Mouse (Mus musculus) neural tube, embryonic 15.5 days (tissue): ENCODE data around the gene Skiv2l. TPM values are rescaled to one million over a fixed set of nuclear protein-coding genes. Genes with fewer than 3 reads are reported as not detected.
A peak's percentile ranks its signal among the peaks of the same experiment; 100 is the strongest.

Experiments used
- ATAC-seq: fragments of 200-750 bp; cut with Nextera tagmentation; 2 replicates; pipeline ENCODE4 v1.8.0; 2017; ENCODE audit warnings: mild to moderate bottlenecking, moderate TSS enrichment, moderate library complexity; ENCODE audit not compliant: low FRiP score
- H3K27ac ChIP-seq: fragments of 300-500 bp; sonication (generic); replicated peaks from 2 replicates; pipeline ENCODE4 v1.5.1; 2015; ENCODE audit warnings: mild to moderate bottlenecking, inconsistent platforms
- H3K27me3 ChIP-seq: fragments of 300-500 bp; sonication (generic); replicated peaks from 2 replicates; pipeline ENCODE4 v1.6.1; 2015; ENCODE audit warnings: inconsistent platforms
- H3K36me3 ChIP-seq: fragments of 300-500 bp; sonication (generic); 2 replicates; pipeline ENCODE4 v1.6.1; 2015; ENCODE audit warnings: inconsistent platforms
- H3K4me1 ChIP-seq: fragments of 300-500 bp; sonication (generic); 2 replicates; pipeline ENCODE4 v1.6.1; 2015; ENCODE audit warnings: inconsistent platforms
- H3K4me2 ChIP-seq: fragments of 300-500 bp; sonication (generic); 2 replicates; pipeline ENCODE4 v1.6.1; 2015; ENCODE audit warnings: inconsistent platforms, mild to moderate bottlenecking, moderate library complexity
- H3K4me3 ChIP-seq: fragments of 300-500 bp; sonication (generic); replicated peaks from 2 replicates; pipeline ENCODE4 v1.5.1; 2015; ENCODE audit warnings: mild to moderate bottlenecking, inconsistent platforms
- H3K9ac ChIP-seq: fragments of 300-500 bp; sonication (generic); replicated peaks from 2 replicates; pipeline ENCODE4 v1.6.1; 2015; ENCODE audit warnings: mild to moderate bottlenecking, inconsistent platforms
- H3K9me3 ChIP-seq: fragments of 300-500 bp; sonication (generic); replicated peaks from 2 replicates; pipeline ENCODE4 v1.6.1; 2016; ENCODE audit warnings: inconsistent platforms
- WGBS: fragments of 180-500 bp; shearing (Covaris S2); methylation state at CpG from one replicate; pipeline ENCODE4 v1.1.7; 2015; ENCODE audit warnings: mixed read lengths; 5-methylcytosine and 5-hydroxymethylcytosine counted together
- polyA plus RNA-seq: library from polyadenylated mRNA; unstranded; fragments of >200 nt; fragmentation: Nextera tagmentation; extraction: Ambion mirVana; gene quantifications from 2 replicates; pipeline ENCODE4 v1.2.1, GENCODE M21; 2015

Gene Skiv2l
- polyA plus RNA-seq, 1 experiment from 2014 or later: 57.4 TPM

GRCm38 (mm10) chr17:34891377-34891776 lies 41.4 kb upstream of the Skiv2l start:
- no peak overlapping the region for H3K4me3 ChIP-seq
- no peaks in the 10 kb centered on the region for H3K9me3 ChIP-seq
- no peak overlapping the region for H3K4me2 ChIP-seq
- whole genome bisulfite sequencing: 97% methylated on average over 2 of the region's 2 CpGs
- no peak overlapping the region for H3K27ac ChIP-seq
- H3K36me3 ChIP-seq: no peaks in the 10 kb centered on the region
- ATAC-seq: no peak
- peaks cover 18% of the 10 kb centered on the region for H3K4me1 ChIP-seq
- no peak overlapping the region for H3K9ac ChIP-seq
- no peaks in the 10 kb centered on the region for H3K27me3 ChIP-seq

GRCm38 (mm10) chr17:34890074-34890743 lies 40.2 kb upstream of the Skiv2l start:
- 87% methylated on average over 12 of the region's 12 CpGs for WGBS
- no peak overlapping the region for H3K4me3 ChIP-seq
- H3K9ac ChIP-seq: no peak overlapping the region
- no peaks in the 10 kb centered on the region for H3K9me3 ChIP-seq
- no peak for ATAC-seq
- H3K27ac ChIP-seq: no peak overlapping the region
- peaks cover 7% of the 10 kb centered on the region for H3K4me1 ChIP-seq
- H3K4me2 ChIP-seq: no peak overlapping the region
- H3K27me3 ChIP-seq: no peaks in the 10 kb centered on the region
- no peaks in the 10 kb centered on the region for H3K36me3 ChIP-seq

GRCm38 (mm10) chr17:34887942-34888341 lies 37.9 kb upstream of the Skiv2l start:
- no peak overlapping the region for H3K9ac ChIP-seq
- H3K27ac ChIP-seq: no peak overlapping the region
- no peak for ATAC-seq
- H3K4me3 ChIP-seq: no peak overlapping the region
- H3K9me3 ChIP-seq: no peaks in the 10 kb centered on the region
- 90% methylated on average over 5 of the region's 5 CpGs for WGBS
- H3K27me3 ChIP-seq: no peaks in the 10 kb centered on the region
- H3K4me2 ChIP-seq: no peak overlapping the region
- H3K4me1 ChIP-seq: no peaks in the 10 kb centered on the region
- H3K36me3 ChIP-seq: no peaks in the 10 kb centered on the region

GRCm38 (mm10) chr17:34885615-34886014 lies 35.6 kb upstream of the Skiv2l start:
- H3K4me3 ChIP-seq: no peak overlapping the region
- no peak for ATAC-seq
- peaks cover 8% of the 10 kb centered on the region; the same call in 1 of the 2 replicates for H3K27me3 ChIP-seq

DNA sequence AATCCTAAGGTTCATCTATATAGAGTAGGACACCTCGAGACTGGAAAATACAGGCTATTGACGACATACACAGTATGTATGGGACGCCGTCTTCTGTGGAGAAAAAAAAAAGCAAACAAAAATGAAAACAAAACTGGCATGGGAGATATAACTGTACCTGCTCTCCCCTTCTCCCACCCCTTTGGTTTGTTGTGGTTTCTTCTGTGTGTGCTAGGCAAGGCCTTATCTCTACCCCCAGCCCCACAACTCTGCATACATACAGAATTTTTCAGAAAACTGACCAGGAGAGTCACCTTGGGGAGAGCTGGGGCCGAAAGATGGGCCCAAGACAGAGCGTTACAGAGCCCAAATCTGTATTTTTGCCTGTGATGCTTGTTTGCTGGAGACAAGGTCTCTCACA lies 34.7 kb upstream of the Skiv2l start:
- WGBS: 90% methylated on average over 6 of the region's 6 CpGs
- H3K36me3 ChIP-seq: no peaks in the 10 kb centered on the region
- no peaks in the 10 kb centered on the region for H3K9me3 ChIP-seq

More at GRCm38 (mm10) chr17:34885615-34886014, 35.6 kb upstream of the Skiv2l start:
- WGBS: 82% methylated on average over 3 of the region's 3 CpGs
- Histone ChIP-seq H3K9me3 (no peaks in the 10 kb centered on the region), H3K4me1 (no peaks in the 10 kb centered on the region), H3K9ac (no peak overlapping the region), H3K36me3 (no peaks in the 10 kb centered on the region), H3K27ac (no peak overlapping the region), H3K4me2 (no peak overlapping the region)

DNA sequence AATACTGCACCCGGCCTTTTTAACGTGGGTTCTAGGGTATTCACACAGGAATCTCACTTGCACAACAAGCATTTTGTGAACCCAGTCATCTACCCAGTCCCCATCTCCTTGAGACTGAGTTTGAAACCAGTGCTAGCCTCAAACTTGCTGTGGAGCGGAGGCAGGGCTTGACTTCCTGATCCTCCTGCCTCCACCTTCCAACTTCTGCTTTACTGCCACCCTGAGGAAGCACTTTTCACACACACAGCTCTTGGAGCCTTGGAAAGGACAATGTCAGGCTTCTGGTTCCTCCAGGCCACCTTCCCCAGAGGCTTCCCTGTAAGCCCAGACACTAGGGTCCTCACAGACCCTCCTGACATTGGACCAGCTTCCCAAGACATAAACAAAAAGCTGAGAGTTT lies 33.3 kb upstream of the Skiv2l start:
- Histone ChIP-seq H3K4me1 (no peaks in the 10 kb centered on the region), H3K4me2 (no peak overlapping the region), H3K27me3 (peaks cover 8% of the 10 kb centered on the region; the same call in 1 of the 2 replicates), H3K9ac (no peak overlapping the region), H3K9me3 (no peaks in the 10 kb centered on the region), H3K4me3 (no peak overlapping the region), H3K36me3 (no peaks in the 10 kb centered on the region), H3K27ac (no peak overlapping the region)
- ATAC-seq: no peak
- WGBS: 63% methylated on average over 3 of the region's 3 CpGs

More for the DNA sequence above, 34.7 kb upstream of the Skiv2l start:
- no peak overlapping the region for H3K9ac ChIP-seq
- no peak overlapping the region for H3K4me3 ChIP-seq
- peaks cover 8% of the 10 kb centered on the region; the same call in 1 of the 2 replicates for H3K27me3 ChIP-seq
- no peak overlapping the region for H3K4me2 ChIP-seq
- ATAC-seq: no peak
- H3K4me1 ChIP-seq: no peaks in the 10 kb centered on the region
- H3K27ac ChIP-seq: no peak overlapping the region

- H3K36me3 ChIP-seq: no peaks in the 10 kb centered on the region
- no peak within 1 kb of the TSS for H3K9ac ChIP-seq
- ATAC-seq: no peak
- H3K4me1 ChIP-seq: no peaks in the 10 kb centered on the region
- H3K27ac ChIP-seq: no peak within 1 kb of the TSS
- peaks cover 8% of the 10 kb centered on the region; the same call in 1 of the 2 replicates for H3K27me3 ChIP-seq
- no peaks in the 10 kb centered on the region for H3K9me3 ChIP-seq
- peak within 1 kb of the TSS; percentile 20 for H3K4me2 ChIP-seq
- WGBS: 8% methylated on average over 15 of the region's 15 CpGs
- H3K4me3 ChIP-seq: no peak within 1 kb of the TSS
These were observed 31.8 kb upstream of the Skiv2l start, which contains the start of gene Gm20547 for GRCm38 (mm10) chr17:34881683-34882310. Gm20547 (minus strand) TSS chr17:34882042.

GRCm38 (mm10) chr17:34881166-34881565 lies 31.2 kb upstream of the Skiv2l start:
- no peak for ATAC-seq
- Histone ChIP-seq H3K36me3 (no peaks in the 10 kb centered on the region), H3K4me3 (no peak overlapping the region)

DNA sequence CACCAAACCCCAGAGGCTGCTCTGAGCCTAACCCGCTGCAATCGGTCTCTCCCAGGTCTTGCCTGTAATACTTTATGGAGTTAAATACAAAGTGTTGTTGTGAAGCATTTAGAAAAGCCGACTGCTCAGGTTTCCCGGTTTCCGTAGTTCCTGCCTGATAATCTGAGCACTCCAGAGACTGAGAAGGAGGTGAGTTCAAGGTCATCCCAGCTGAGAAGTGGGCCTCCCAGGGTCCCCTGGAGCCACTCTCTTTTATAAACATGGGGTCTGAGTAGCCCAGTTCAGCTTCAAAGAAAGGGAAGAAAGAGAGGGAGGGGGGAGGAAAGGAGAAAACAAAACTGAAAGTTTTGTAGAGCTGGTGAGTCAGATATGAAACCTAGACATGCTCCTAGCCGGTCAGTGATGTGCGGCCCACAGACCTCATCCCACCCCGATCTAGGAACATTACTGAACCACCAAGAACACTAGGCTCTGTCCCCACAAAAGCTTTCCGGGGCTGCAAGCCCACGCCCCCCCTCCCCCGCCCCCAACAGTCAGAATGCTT lies 29.4 kb upstream of the Skiv2l start, which contains the start of gene Zbtb12:
Gene Zbtb12, plus strand, starts transcription at position 148 of the 544 bp plus-strand sequence.
- 71% methylated on average over 11 of the region's 11 CpGs for WGBS
- no peaks in the 10 kb centered on the region for H3K36me3 ChIP-seq
- no peak for ATAC-seq
- H3K27ac ChIP-seq: no peak within 1 kb of the TSS
- no peak within 1 kb of the TSS for H3K9ac ChIP-seq
- no peak within 1 kb of the TSS for H3K4me2 ChIP-seq
- H3K4me3 ChIP-seq: no peak within 1 kb of the TSS
- no peaks in the 10 kb centered on the region for H3K9me3 ChIP-seq
- no peaks in the 10 kb centered on the region for H3K4me1 ChIP-seq
- peaks cover 8% of the 10 kb centered on the region; the same call in 1 of the 2 replicates for H3K27me3 ChIP-seq

More at GRCm38 (mm10) chr17:34881166-34881565, 31.2 kb upstream of the Skiv2l start:
- Histone ChIP-seq H3K9me3 (no peaks in the 10 kb centered on the region), H3K9ac (no peak overlapping the region), H3K27me3 (peaks cover 8% of the 10 kb centered on the region; the same call in 1 of the 2 replicates), H3K27ac (no peak overlapping the region), H3K4me2 (no peak overlapping the region), H3K4me1 (no peaks in the 10 kb centered on the region)

GRCm38 (mm10) chr17:34874321-34874720 lies 24.3 kb upstream of the Skiv2l start:
- no peaks in the 10 kb centered on the region for H3K4me1 ChIP-seq
- H3K4me3 ChIP-seq: no peak overlapping the region

DNA sequence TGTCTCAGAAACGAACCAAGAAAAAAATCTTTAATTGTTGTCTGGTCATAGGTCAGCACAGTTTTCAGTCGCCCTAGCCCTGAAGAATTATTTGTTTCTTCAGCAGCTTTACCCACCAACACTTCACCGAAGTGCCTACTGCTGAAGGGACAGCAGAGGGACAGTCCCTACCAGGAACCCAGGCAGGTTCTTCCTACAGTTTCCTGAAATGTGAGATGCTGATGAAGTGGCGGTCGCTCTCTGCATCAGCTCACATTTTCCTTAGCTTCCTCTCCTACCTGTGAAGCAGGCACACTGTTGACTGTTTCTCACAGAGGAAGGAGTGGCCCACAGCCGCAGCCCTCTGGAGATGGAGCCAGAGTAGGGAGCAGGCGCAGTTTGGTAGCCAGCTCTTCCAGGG lies 16.0 kb upstream of the Skiv2l start:
- no peak overlapping the region for H3K9ac ChIP-seq
- no peak for ATAC-seq
- 73% methylated on average over 7 of the region's 7 CpGs for WGBS

More at GRCm38 (mm10) chr17:34874321-34874720, 24.3 kb upstream of the Skiv2l start:
- Histone ChIP-seq H3K36me3 (no peaks in the 10 kb centered on the region), H3K27ac (no peak overlapping the region), H3K9ac (no peak overlapping the region), H3K27me3 (no peaks in the 10 kb centered on the region), H3K9me3 (no peaks in the 10 kb centered on the region), H3K4me2 (no peak overlapping the region)
- no peak for ATAC-seq
- WGBS: 94% methylated on average over 6 of the region's 6 CpGs

More for the DNA sequence above, 16.0 kb upstream of the Skiv2l start:
- no peak overlapping the region for H3K4me2 ChIP-seq
- no peaks in the 10 kb centered on the region for H3K27me3 ChIP-seq
- no peak overlapping the region for H3K4me3 ChIP-seq
- no peaks in the 10 kb centered on the region for H3K36me3 ChIP-seq
- H3K27ac ChIP-seq: no peak overlapping the region
- H3K9me3 ChIP-seq: no peaks in the 10 kb centered on the region
- no peaks in the 10 kb centered on the region for H3K4me1 ChIP-seq
